7 mouse cellular contexts compared by ENCODE assay signal in the genomic region with DNA sequence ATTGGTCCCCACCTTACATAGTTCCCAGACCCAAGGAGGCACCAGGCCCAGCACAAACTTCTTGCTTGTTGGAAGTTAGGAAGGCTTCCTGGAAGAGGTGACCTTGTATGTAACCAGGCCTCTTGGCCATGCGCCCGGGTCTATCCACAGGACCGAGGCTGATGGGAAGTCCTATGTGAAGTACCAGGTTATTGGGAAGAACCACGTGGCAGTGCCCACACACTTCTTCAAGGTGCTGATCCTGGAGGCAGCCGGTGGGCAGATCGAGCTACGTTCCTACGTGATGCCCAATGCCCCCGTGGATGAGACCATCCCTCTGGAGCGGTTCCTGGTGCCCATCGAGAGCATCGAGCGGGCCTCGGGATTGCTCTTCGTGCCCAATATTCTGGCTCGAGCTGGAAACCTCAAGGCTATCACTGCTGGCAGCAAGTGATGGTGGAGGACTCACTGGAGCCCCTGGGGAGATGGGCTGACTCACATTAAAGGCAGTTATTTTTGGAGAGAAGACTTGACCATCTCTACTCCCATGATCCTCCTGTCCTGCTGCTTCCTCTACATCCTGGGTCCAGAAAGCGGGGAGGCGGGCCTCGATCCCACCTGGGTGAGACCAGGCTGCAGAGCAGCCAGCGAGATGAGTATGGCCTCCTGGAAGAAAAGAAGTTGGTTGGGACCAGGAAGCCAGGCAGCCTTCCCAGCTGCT.
"Had no signal": no experiment of that assay in that cellular context is flagged by ENCODE, and none has a peak within 500 bp of the region (broad histone marks: within the 10 kb centered on the region; RNA-seq: fewer than 3 reads in every experiment).

No protein-coding gene starts in this region.

- DNase-seq: kidney, postnatal 25 days; liver, embryonic 13.5 days; liver, postnatal 0 days; lung, postnatal 14 days; right cerebral cortex, adult 18-20 months; right cerebral cortex, postnatal 25 days; thymus, postnatal 4 days had no signal
